Mouse (Mus musculus) hindbrain, embryonic 13.5 days (tissue): Measurements from ENCODE around the gene Tekt4. TPM values are rescaled to one million over a fixed set of nuclear protein-coding genes. Genes with fewer than 3 reads are reported as not detected.

ENCODE experiments used
- ATAC-seq: fragments of 200-750 bp; cut with Nextera tagmentation; 2 replicates; pipeline ENCODE4 v1.8.0; 2017; ENCODE audit warnings: moderate TSS enrichment; ENCODE audit not compliant: low FRiP score
- H3K27ac ChIP-seq: fragments of 300-500 bp; sonication (generic); 2 replicates; pipeline ENCODE4 v1.5.1; 2015; ENCODE audit warnings: inconsistent platforms, mild to moderate bottlenecking, moderate library complexity
- H3K27me3 ChIP-seq: fragments of 300-500 bp; sonication (generic); 2 replicates; pipeline ENCODE4 v1.6.1; 2015; ENCODE audit warnings: mild to moderate bottlenecking, inconsistent platforms
- H3K36me3 ChIP-seq: fragments of 300-500 bp; sonication (generic); 2 replicates; pipeline ENCODE4 v1.6.1; 2015; ENCODE audit warnings: mild to moderate bottlenecking, inconsistent platforms
- H3K4me1 ChIP-seq: fragments of 300-500 bp; sonication (generic); replicated peaks from 2 replicates; pipeline ENCODE4 v1.6.1; 2015; ENCODE audit warnings: inconsistent platforms
- H3K4me2 ChIP-seq: fragments of 300-500 bp; sonication (generic); 2 replicates; pipeline ENCODE4 v1.6.1; 2015; ENCODE audit warnings: inconsistent platforms, mild to moderate bottlenecking, moderate library complexity
- H3K4me3 ChIP-seq: fragments of 300-500 bp; sonication (generic); 2 replicates; pipeline ENCODE4 v1.5.1; 2015; ENCODE audit warnings: mild to moderate bottlenecking, inconsistent platforms
- H3K9ac ChIP-seq: fragments of 300-500 bp; sonication (generic); 2 replicates; pipeline ENCODE4 v1.6.1; 2015; ENCODE audit warnings: mild to moderate bottlenecking, inconsistent platforms
- H3K9me3 ChIP-seq: fragments of 300-500 bp; sonication (generic); 2 replicates; pipeline ENCODE4 v1.6.1; 2016; ENCODE audit warnings: inconsistent platforms
- WGBS: fragments of 180-500 bp; shearing (Covaris S2); methylation state at CpG from one replicate; pipeline ENCODE4 v1.1.7; 2015; 5-methylcytosine and 5-hydroxymethylcytosine counted together
- polyA plus RNA-seq: library from polyadenylated mRNA; unstranded; fragments of >200 nt; fragmentation: Nextera tagmentation; extraction: Ambion mirVana; gene quantifications from 2 replicates; pipeline ENCODE4 v1.2.1, GENCODE M21; 2015

Gene Tekt4
- polyA plus RNA-seq, 1 experiment from 2014 or later = 2.0 TPM

GRCm38 (mm10) chr17:25497013-25497412 lies 42.6 kb downstream of the Tekt4 start, which contains the start of gene Sstr5:
Gene Sstr5 (minus strand): TSS chr17:25497288.
- Histone ChIP-seq H3K9me3 (no peaks in the 10 kb centered on the region), H3K4me3 (peak within 1 kb of the TSS; percentile 37), H3K27ac (no peak within 1 kb of the TSS), H3K9ac (peak within 1 kb of the TSS; percentile 70), H3K27me3 (peaks cover 63% of the 10 kb centered on the region), H3K36me3 (no peaks in the 10 kb centered on the region), H3K4me2 (peak within 1 kb of the TSS; percentile 58), H3K4me1 (peaks cover 8% of the 10 kb centered on the region)
- 2% methylated on average over 14 of the region's 28 CpGs for WGBS
- no peak for ATAC-seq

DNA sequence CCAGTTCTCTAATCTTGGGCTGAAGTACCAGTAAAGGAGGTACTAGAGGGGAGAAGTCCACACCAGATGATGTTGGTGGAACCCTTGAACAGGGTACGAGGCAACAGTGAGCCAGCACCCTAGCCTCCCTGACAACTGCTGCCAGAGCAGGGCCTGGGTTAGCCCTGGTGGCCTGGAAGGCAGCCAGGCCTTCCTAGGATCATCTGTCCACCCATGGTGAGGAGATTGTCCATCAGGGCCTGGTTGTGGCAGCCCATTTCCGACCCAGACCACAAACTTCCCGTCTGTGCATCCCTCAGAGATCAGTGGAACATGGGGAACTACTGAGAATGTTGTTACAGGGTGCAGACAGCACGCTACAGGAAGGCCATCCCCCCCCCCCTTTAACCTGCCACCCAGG lies 48.2 kb downstream of the Tekt4 start:
- no peak overlapping the region for H3K9ac ChIP-seq
- no peak for ATAC-seq
- H3K4me2 ChIP-seq = no peak overlapping the region
- H3K27me3 ChIP-seq = peaks cover 26% of the 10 kb centered on the region
- H3K4me3 ChIP-seq = no peak overlapping the region
- 74% methylated on average over 4 of the region's 4 CpGs for WGBS
- H3K4me1 ChIP-seq = no peaks in the 10 kb centered on the region
- no peak overlapping the region for H3K27ac ChIP-seq
- no peaks in the 10 kb centered on the region for H3K9me3 ChIP-seq
- H3K36me3 ChIP-seq = no peaks in the 10 kb centered on the region

GRCm38 (mm10) chr17:25507799-25508198 lies 53.4 kb downstream of the Tekt4 start:
- Histone ChIP-seq H3K4me2 (no peak overlapping the region), H3K27me3 (peaks cover 13% of the 10 kb centered on the region; the same call in 1 of the 2 replicates), H3K4me1 (peaks cover 12% of the 10 kb centered on the region; the same call in 1 of the 2 replicates), H3K36me3 (no peaks in the 10 kb centered on the region), H3K9ac (no peak overlapping the region), H3K9me3 (no peaks in the 10 kb centered on the region), H3K4me3 (no peak overlapping the region), H3K27ac (no peak overlapping the region)
- ATAC-seq = no peak
- 19% methylated on average over 3 of the region's 3 CpGs for WGBS

DNA sequence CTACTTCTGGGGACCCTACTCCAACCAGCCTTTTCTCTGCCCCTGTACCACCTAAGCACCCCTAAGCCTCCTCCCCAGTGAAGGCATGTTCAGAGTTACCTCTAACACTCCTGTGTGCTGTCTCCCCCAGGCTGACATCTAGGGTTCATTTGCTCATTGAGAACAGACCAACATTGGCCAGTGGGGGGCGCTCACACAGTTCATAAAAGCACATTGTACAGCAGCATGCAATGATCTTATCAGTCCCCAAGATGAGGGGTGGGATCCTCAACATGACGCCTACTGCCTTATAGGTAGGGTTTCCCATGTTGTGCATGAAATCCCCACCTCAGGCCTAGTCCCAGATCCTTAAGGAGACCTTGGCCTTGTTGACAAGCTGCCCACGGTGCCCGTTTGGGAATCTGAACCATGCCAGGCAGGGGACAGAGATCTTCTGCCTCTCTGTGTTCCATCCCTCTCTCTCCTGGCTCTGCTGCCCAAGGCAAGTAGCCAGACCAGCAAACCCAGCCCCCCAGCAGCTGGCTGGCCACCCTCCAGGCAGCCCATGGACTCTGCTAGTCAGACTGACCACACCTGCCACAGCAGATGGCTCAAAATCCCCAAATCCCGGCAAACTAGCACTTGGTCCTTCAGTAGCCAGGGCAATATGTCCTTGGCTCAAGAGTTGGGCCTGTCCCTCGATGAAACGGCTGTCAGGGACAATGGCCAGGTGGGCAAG lies 54.6 kb downstream of the Tekt4 start:
- H3K9me3 ChIP-seq = no peaks in the 10 kb centered on the region
- H3K27me3 ChIP-seq = peaks cover 13% of the 10 kb centered on the region; the same call in 1 of the 2 replicates
- no peaks in the 10 kb centered on the region for H3K36me3 ChIP-seq
- H3K27ac ChIP-seq = no peak overlapping the region
- H3K9ac ChIP-seq = no peak overlapping the region; the same call in 1 of the 2 replicates
- ATAC-seq = no peak
- no peak overlapping the region for H3K4me2 ChIP-seq
- peaks cover 12% of the 10 kb centered on the region; the same call in 1 of the 2 replicates for H3K4me1 ChIP-seq
- no peak overlapping the region for H3K4me3 ChIP-seq
- 58% methylated on average over 7 of the region's 7 CpGs for WGBS

DNA sequence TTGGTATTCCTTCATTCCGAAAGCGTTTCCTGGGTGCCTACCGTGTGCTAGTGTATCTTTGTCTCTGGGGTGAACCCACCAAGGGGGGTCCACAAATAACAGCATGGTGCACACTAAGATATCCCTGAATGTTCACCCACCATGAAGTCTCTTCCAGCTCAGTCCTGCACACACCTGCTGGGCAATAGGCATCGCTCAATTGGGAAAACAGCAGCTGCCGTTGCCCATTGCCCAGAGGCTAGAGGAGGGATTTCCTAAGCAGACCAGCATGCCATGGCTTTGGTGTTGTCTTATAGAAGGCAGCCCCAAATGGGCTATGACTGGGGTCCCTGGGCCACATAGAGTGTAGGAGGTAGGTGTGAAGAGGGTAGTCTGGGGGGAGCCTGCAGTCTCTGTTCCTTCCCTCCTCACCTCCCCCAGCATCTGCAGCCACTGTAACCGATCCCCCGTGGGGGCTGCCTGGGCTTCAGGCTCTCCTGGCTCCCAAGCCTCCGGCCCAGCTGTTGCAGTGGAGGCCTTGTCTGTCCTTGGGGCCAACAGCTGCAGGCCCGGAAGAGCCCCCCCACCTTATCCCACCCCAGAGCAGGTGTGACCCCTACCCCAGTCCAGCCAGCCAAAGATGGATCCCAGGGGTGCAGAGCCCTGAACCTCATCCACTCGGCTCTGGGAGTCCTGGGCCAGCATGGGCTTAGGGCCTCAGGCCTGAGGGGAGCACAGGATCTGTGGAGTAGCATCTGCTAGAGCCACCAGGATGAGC lies 55.8 kb downstream of the Tekt4 start:
- no peak overlapping the region for H3K4me3 ChIP-seq
- 79% methylated on average over 10 of the region's 10 CpGs for WGBS
- no peaks in the 10 kb centered on the region for H3K9me3 ChIP-seq
- peak overlapping the region; percentile 20; the same call in 1 of the 2 replicates for H3K9ac ChIP-seq
- H3K4me1 ChIP-seq = peaks cover 12% of the 10 kb centered on the region; the same call in 1 of the 2 replicates
- no peak overlapping the region for H3K4me2 ChIP-seq
- H3K36me3 ChIP-seq = no peaks in the 10 kb centered on the region
- peaks cover 10% of the 10 kb centered on the region; the same call in 1 of the 2 replicates for H3K27me3 ChIP-seq
- ATAC-seq = no peak
- H3K27ac ChIP-seq = no peak overlapping the region

- H3K9ac ChIP-seq = no peak overlapping the region
- no peaks in the 10 kb centered on the region for H3K9me3 ChIP-seq
- ATAC-seq = no peak
- H3K36me3 ChIP-seq = no peaks in the 10 kb centered on the region
- no peak overlapping the region for H3K4me3 ChIP-seq
- 81% methylated on average over 3 of the region's 3 CpGs for WGBS
- H3K4me2 ChIP-seq = no peak overlapping the region
- no peak overlapping the region for H3K27ac ChIP-seq
- H3K4me1 ChIP-seq = peaks cover 18% of the 10 kb centered on the region
- peaks cover 10% of the 10 kb centered on the region; the same call in 1 of the 2 replicates for H3K27me3 ChIP-seq
Observed at GRCm38 (mm10) chr17:25511876-25512275, 57.5 kb downstream of the Tekt4 start.

DNA sequence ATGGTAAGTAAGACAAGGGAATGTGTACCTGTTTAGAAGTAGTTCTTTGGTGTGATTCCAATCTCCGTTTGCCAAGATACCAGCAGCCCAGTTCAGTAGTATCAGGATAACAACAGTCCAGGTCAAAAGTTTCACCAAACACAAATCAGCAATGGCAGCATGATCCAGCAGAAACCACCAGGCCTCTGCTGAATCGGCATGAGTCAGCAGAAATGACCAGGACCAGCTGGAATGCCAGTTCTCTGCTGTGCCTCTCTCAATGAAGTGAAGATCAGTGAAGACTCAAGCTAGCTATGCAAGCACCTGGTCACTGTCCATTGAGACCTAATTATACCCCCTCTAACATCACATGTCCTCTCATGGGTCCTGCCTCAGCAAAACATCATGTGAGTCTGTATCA lies 59.6 kb downstream of the Tekt4 start:
- Histone ChIP-seq H3K27ac (no peak overlapping the region), H3K4me3 (no peak overlapping the region)

GRCm38 (mm10) chr17:25516315-25516714 lies 61.9 kb downstream of the Tekt4 start:
- Histone ChIP-seq H3K4me2 (no peak overlapping the region), H3K4me1 (peaks cover 35% of the 10 kb centered on the region), H3K27ac (no peak overlapping the region), H3K36me3 (no peaks in the 10 kb centered on the region), H3K9me3 (no peaks in the 10 kb centered on the region), H3K4me3 (no peak overlapping the region), H3K27me3 (0 out of 2 replicates have a peak, but pooled peaks cover 6% of the 10 kb centered on the region), H3K9ac (no peak overlapping the region)
- WGBS = 43% methylated on average over 5 of the region's 5 CpGs
- ATAC-seq = no peak

More for the DNA sequence above, 59.6 kb downstream of the Tekt4 start:
- Histone ChIP-seq H3K36me3 (no peaks in the 10 kb centered on the region), H3K27me3 (0 out of 2 replicates have a peak, but pooled peaks cover 6% of the 10 kb centered on the region), H3K4me2 (no peak overlapping the region), H3K4me1 (peaks cover 25% of the 10 kb centered on the region), H3K9ac (no peak overlapping the region), H3K9me3 (no peaks in the 10 kb centered on the region)
- WGBS = 95% methylated on average over 2 of the region's 2 CpGs
- no peak for ATAC-seq

DNA sequence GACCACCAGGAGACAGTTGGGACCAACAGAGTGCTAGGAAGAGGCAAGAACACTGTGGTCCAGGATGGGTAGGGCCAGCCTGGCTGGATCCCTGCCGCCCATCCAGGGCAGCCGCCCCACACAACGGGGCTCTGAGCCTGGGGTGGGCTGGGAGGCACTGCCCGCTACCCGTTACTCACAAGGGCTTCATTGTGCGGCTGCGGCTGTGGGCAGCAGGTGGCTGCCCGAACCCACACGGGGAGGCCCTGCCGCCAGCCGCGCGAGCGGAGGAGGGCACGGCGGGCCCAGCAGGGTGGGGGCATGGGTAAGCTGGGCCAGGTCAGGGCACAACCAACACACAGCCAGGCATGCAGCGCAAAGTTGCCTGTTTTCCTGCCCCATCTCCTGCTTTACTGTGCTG lies 63.7 kb downstream of the Tekt4 start:
- H3K4me2 ChIP-seq = no peak overlapping the region
- 0 out of 2 replicates have a peak, but pooled peaks have one; percentile 43 for ATAC-seq
- peaks cover 35% of the 10 kb centered on the region for H3K4me1 ChIP-seq
- H3K9me3 ChIP-seq = no peaks in the 10 kb centered on the region
- H3K27me3 ChIP-seq = 0 out of 2 replicates have a peak, but pooled peaks cover 2% of the 10 kb centered on the region
- H3K9ac ChIP-seq = no peak overlapping the region
- WGBS = 59% methylated on average over 17 of the region's 17 CpGs
- no peak overlapping the region for H3K27ac ChIP-seq
- no peaks in the 10 kb centered on the region for H3K36me3 ChIP-seq
- no peak overlapping the region for H3K4me3 ChIP-seq

DNA sequence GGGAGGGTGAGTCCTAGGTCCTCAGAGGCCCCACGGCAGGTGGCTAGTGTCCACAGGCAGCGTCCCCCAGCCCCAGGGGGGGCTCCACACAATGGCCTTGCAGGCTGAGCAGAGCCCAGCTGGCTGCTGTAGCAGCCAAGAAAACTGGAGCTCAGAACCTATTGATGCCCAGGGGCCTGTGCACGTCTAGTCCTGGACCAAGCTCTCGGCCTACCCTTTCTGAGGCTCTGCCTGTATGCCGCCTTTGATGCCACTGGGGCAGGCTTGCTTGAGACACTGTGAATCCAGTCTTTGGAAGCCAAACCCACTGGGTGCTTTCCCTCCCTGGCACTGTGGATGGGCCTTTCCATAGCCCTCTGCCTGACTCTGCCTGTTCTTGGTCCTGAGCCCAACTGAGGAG lies 65.1 kb downstream of the Tekt4 start:
- ATAC-seq = no peak
- H3K36me3 ChIP-seq = no peaks in the 10 kb centered on the region
- WGBS = 48% methylated on average over 5 of the region's 5 CpGs
- H3K4me2 ChIP-seq = no peak overlapping the region
- H3K4me1 ChIP-seq = peaks cover 35% of the 10 kb centered on the region
- no peaks in the 10 kb centered on the region for H3K9me3 ChIP-seq
- 0 out of 2 replicates have a peak, but pooled peaks cover 9% of the 10 kb centered on the region for H3K27me3 ChIP-seq
- no peak overlapping the region for H3K4me3 ChIP-seq
- H3K9ac ChIP-seq = no peak overlapping the region
- no peak overlapping the region for H3K27ac ChIP-seq

DNA sequence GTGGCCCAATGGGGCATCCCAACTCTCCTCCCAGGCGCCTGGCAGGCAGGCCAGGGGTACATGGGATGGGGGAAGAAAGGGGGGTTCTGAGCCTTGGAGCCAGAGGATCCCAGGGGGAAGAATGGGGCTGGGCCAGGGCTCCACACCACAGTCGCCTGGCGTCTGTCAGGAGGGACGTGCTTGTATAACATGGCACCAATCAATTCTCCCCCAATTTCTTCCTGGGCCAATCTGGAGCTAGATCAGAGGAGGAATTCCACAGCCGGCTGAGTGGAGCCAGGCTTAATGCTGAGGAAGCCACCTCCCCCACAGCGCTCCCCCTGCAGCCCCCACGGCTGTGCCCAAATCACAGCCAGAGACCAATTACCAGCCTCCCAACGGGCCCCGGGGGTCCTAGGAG lies 66.1 kb downstream of the Tekt4 start:
- Histone ChIP-seq H3K27ac (no peak overlapping the region), H3K27me3 (0 out of 2 replicates have a peak, but pooled peaks cover 9% of the 10 kb centered on the region), H3K4me1 (peaks cover 35% of the 10 kb centered on the region), H3K9ac (no peak overlapping the region), H3K9me3 (no peaks in the 10 kb centered on the region), H3K36me3 (no peaks in the 10 kb centered on the region), H3K4me2 (no peak overlapping the region), H3K4me3 (no peak overlapping the region)
- WGBS = 56% methylated on average over 9 of the region's 9 CpGs
- ATAC-seq = no peak

DNA sequence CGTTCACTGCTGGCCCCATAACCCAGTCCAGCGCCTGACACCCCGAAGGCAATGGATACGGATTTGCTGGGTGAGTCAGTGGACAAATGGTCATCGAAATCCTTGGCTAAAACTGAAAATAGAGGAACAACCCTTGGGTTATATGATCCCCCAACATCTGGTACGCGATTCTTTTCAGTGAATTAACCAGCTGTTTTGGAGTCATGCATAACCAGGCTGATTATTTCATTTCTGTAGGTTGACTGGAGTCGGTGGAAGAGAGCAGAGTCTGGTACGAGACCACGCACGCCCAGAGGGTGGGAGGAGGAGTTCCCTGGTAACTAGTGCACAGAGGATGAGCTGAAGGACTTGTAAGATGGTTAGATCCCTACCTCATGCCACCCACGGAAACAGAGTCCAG lies 67.7 kb downstream of the Tekt4 start:
- Histone ChIP-seq H3K27me3 (0 out of 2 replicates have a peak, but pooled peaks cover 9% of the 10 kb centered on the region), H3K36me3 (no peaks in the 10 kb centered on the region), H3K4me2 (no peak overlapping the region), H3K4me1 (peaks cover 28% of the 10 kb centered on the region), H3K9ac (no peak overlapping the region), H3K9me3 (no peaks in the 10 kb centered on the region), H3K27ac (no peak overlapping the region), H3K4me3 (no peak overlapping the region)
- 86% methylated on average over 12 of the region's 12 CpGs for WGBS
- ATAC-seq = no peak
